Mouse (Mus musculus) erythroblast, embryonic 14.5 days (primary cell): ENCODE data around the gene Oxtr.

ENCODE experiments used
- GATA1 ChIP-seq: IDR thresholded peaks from 2 replicates; pipeline ENCODE4 v1.6.1; 2012; ENCODE audit warnings: low read length, inconsistent platforms, mixed read lengths
- TAL1 ChIP-seq: IDR thresholded peaks from 3 replicates; pipeline ENCODE4 v1.6.1; 2012; ENCODE audit warnings: low read length, inconsistent platforms, mixed read lengths

- TF ChIP-seq TAL1 (no peak), GATA1 (no peak)
Measured at GRCm38 (mm10) chr6:112465441-112465840, 24.3 kb downstream of the Oxtr start.
